Mouse (Mus musculus): ENCODE results near the gene Crb2.

Crb2 gene

GRCm38 (mm10) chr2:37802610-37803212, 26.7 kb downstream of the Crb2 start:
- peak; percentile 64 for DNase-seq

- DNase-seq: no peak
Observed at GRCm38 (mm10) chr2:37811682-37812081, 35.6 kb downstream of the Crb2 start.

GRCm38 (mm10) chr2:37812401-37812800, 36.4 kb downstream of the Crb2 start:
- no peak for DNase-seq

GRCm38 (mm10) chr2:37814820-37815361, 38.8 kb downstream of the Crb2 start:
- DNase-seq: no peak

GRCm38 (mm10) chr2:37815676-37816075, 39.6 kb downstream of the Crb2 start:
- DNase-seq: peak; percentile 69

- DNase-seq: no peak
Observed at GRCm38 (mm10) chr2:37818761-37819525, 42.9 kb downstream of the Crb2 start.

- no peak for DNase-seq
Observed at GRCm38 (mm10) chr2:37819526-37820152, 43.6 kb downstream of the Crb2 start.

GRCm38 (mm10) chr2:37822122-37822521, 46.1 kb downstream of the Crb2 start:
- DNase-seq: no peak

GRCm38 (mm10) chr2:37823826-37824225, 47.8 kb downstream of the Crb2 start:
- no peak for DNase-seq

- DNase-seq: peak; percentile 21
Observed at GRCm38 (mm10) chr2:37829758-37830275, 53.8 kb downstream of the Crb2 start.

GRCm38 (mm10) chr2:37832253-37832652, 56.2 kb downstream of the Crb2 start:
- DNase-seq: no peak

GRCm38 (mm10) chr2:37836926-37837325, 60.9 kb downstream of the Crb2 start:
- DNase-seq: no peak

GRCm38 (mm10) chr2:37837542-37837941, 61.5 kb downstream of the Crb2 start:
- DNase-seq: no peak

- DNase-seq: no peak
Observed at GRCm38 (mm10) chr2:37838202-37838984, 62.3 kb downstream of the Crb2 start.

- no peak for DNase-seq
Observed at GRCm38 (mm10) chr2:37839922-37840321, 63.9 kb downstream of the Crb2 start.

GRCm38 (mm10) chr2:37842151-37842569, 66.1 kb downstream of the Crb2 start:
- no peak for DNase-seq

GRCm38 (mm10) chr2:37842719-37843118, 66.7 kb downstream of the Crb2 start:
- no peak for DNase-seq

All from thymus, postnatal 14 days (tissue).